Mouse (Mus musculus) midbrain, embryonic 10.5 days (tissue): ENCODE results near the gene Eya4. TPM values are rescaled to one million over a fixed set of nuclear protein-coding genes. Genes with fewer than 3 reads are reported as not detected.
A peak's percentile ranks its signal among the peaks of the same experiment; 100 is the strongest.

Source experiments
- DNase-seq: peaks from one replicate; pipeline ENCODE4 v3.0.0-alpha.2; 2017; ENCODE audit warnings: low spot score
- H3K27ac ChIP-seq: fragments of 300-500 bp; sonication (generic); replicated peaks from 2 replicates; pipeline ENCODE4 v1.5.1; 2016; ENCODE audit warnings: mild to moderate bottlenecking
- H3K27me3 ChIP-seq: fragments of 300-500 bp; sonication (generic); 2 replicates; pipeline ENCODE4 v1.6.1; 2016; ENCODE audit warnings: low read depth, mild to moderate bottlenecking; ENCODE audit not compliant: poor library complexity, severe bottlenecking
- H3K36me3 ChIP-seq: fragments of 300-500 bp; sonication (generic); 2 replicates; pipeline ENCODE4 v1.6.1; 2016; ENCODE audit warnings: mild to moderate bottlenecking, moderate library complexity
- H3K4me1 ChIP-seq: fragments of 300-500 bp; sonication (generic); 2 replicates; pipeline ENCODE4 v1.6.1; 2016
- H3K4me3 ChIP-seq: fragments of 300-500 bp; sonication (generic); 2 replicates; pipeline ENCODE4 v1.5.1; 2016; ENCODE audit warnings: mild to moderate bottlenecking, moderate library complexity
- H3K9me3 ChIP-seq: fragments of 300-500 bp; sonication (generic); replicated peaks from 2 replicates; pipeline ENCODE4 v1.6.1; 2016; ENCODE audit warnings: mild to moderate bottlenecking
- WGBS: fragments of 180-500 bp; shearing (Covaris S2); methylation state at CpG from one replicate; pipeline ENCODE4 v1.1.7; 2016; 5-methylcytosine and 5-hydroxymethylcytosine counted together
- polyA plus RNA-seq: library from polyadenylated mRNA; unstranded; fragments of >200 nt; fragmentation: Nextera tagmentation; extraction: Ambion mirVana; gene quantifications from 2 replicates; pipeline ENCODE4 v1.2.1, GENCODE M21; 2016

The Eya4 gene
- polyA plus RNA-seq, 1 experiment from 2014 or later: 2.3 TPM

GRCm38 (mm10) chr10:23116786-23117410, 233.7 kb downstream of the Eya4 start:
- Histone ChIP-seq H3K4me3 (no peak overlapping the region), H3K36me3 (no peaks in the 10 kb centered on the region), H3K9me3 (no peaks in the 10 kb centered on the region), H3K4me1 (no peaks in the 10 kb centered on the region), H3K27ac (no peak overlapping the region), H3K27me3 (no peaks in the 10 kb centered on the region)
- peak; percentile 67 for DNase-seq
- WGBS: 51% methylated on average over 10 of the region's 10 CpGs

- Histone ChIP-seq H3K36me3 (no peaks in the 10 kb centered on the region), H3K27me3 (no peaks in the 10 kb centered on the region), H3K27ac (no peak overlapping the region), H3K4me1 (no peaks in the 10 kb centered on the region), H3K4me3 (no peak overlapping the region), H3K9me3 (no peaks in the 10 kb centered on the region)
- DNase-seq: no peak
- WGBS: 87% methylated on average over 8 of the region's 8 CpGs
These were observed 234.5 kb downstream of the Eya4 start for GRCm38 (mm10) chr10:23116063-23116462.

GRCm38 (mm10) chr10:23115321-23115720, 235.3 kb downstream of the Eya4 start:
- no peaks in the 10 kb centered on the region for H3K27me3 ChIP-seq
- no peak overlapping the region for H3K4me3 ChIP-seq
- H3K4me1 ChIP-seq: no peaks in the 10 kb centered on the region
- no peaks in the 10 kb centered on the region for H3K9me3 ChIP-seq
- no peaks in the 10 kb centered on the region for H3K36me3 ChIP-seq
- WGBS: 90% methylated on average over 3 of the region's 3 CpGs
- DNase-seq: no peak
- no peak overlapping the region for H3K27ac ChIP-seq

- Histone ChIP-seq H3K4me1 (no peaks in the 10 kb centered on the region), H3K27me3 (no peaks in the 10 kb centered on the region), H3K9me3 (no peaks in the 10 kb centered on the region), H3K27ac (no peak overlapping the region), H3K36me3 (no peaks in the 10 kb centered on the region), H3K4me3 (no peak overlapping the region)
- 78% methylated on average over 4 of the region's 4 CpGs for WGBS
- no peak for DNase-seq
These were observed 242.5 kb downstream of the Eya4 start for GRCm38 (mm10) chr10:23108122-23108521.

GRCm38 (mm10) chr10:23092517-23092916, 258.1 kb downstream of the Eya4 start:
- no peak overlapping the region for H3K27ac ChIP-seq
- no peak overlapping the region for H3K4me3 ChIP-seq
- peaks cover 9% of the 10 kb centered on the region for H3K4me1 ChIP-seq
- DNase-seq: no peak
- H3K9me3 ChIP-seq: no peaks in the 10 kb centered on the region
- no peaks in the 10 kb centered on the region for H3K27me3 ChIP-seq
- H3K36me3 ChIP-seq: no peaks in the 10 kb centered on the region
- 89% methylated on average over 7 of the region's 7 CpGs for WGBS

GRCm38 (mm10) chr10:23091552-23091951, 259.0 kb downstream of the Eya4 start:
- 56% methylated on average over 3 of the region's 3 CpGs for WGBS
- H3K27ac ChIP-seq: no peak overlapping the region
- no peaks in the 10 kb centered on the region for H3K36me3 ChIP-seq
- H3K4me1 ChIP-seq: peaks cover 9% of the 10 kb centered on the region
- no peak for DNase-seq
- no peak overlapping the region for H3K4me3 ChIP-seq
- H3K9me3 ChIP-seq: no peaks in the 10 kb centered on the region
- no peaks in the 10 kb centered on the region for H3K27me3 ChIP-seq

GRCm38 (mm10) chr10:23090323-23090722, 260.3 kb downstream of the Eya4 start:
- no peak for DNase-seq
- Histone ChIP-seq H3K4me1 (peaks cover 9% of the 10 kb centered on the region), H3K27me3 (no peaks in the 10 kb centered on the region), H3K27ac (no peak overlapping the region), H3K36me3 (no peaks in the 10 kb centered on the region), H3K4me3 (no peak overlapping the region), H3K9me3 (no peaks in the 10 kb centered on the region)
- WGBS: 91% methylated on average over 1 of the region's 1 CpGs

- 89% methylated on average over 6 of the region's 6 CpGs for WGBS
- peaks cover 9% of the 10 kb centered on the region for H3K4me1 ChIP-seq
- no peak for DNase-seq
- H3K36me3 ChIP-seq: no peaks in the 10 kb centered on the region
- H3K27ac ChIP-seq: no peak overlapping the region
- H3K27me3 ChIP-seq: no peaks in the 10 kb centered on the region
- H3K4me3 ChIP-seq: no peak overlapping the region
- H3K9me3 ChIP-seq: no peaks in the 10 kb centered on the region
These were observed 261.3 kb downstream of the Eya4 start for GRCm38 (mm10) chr10:23089271-23089670.

GRCm38 (mm10) chr10:23088764-23089163, 261.8 kb downstream of the Eya4 start:
- Histone ChIP-seq H3K9me3 (no peaks in the 10 kb centered on the region), H3K36me3 (no peaks in the 10 kb centered on the region), H3K27me3 (no peaks in the 10 kb centered on the region), H3K4me1 (peaks cover 9% of the 10 kb centered on the region), H3K4me3 (no peak overlapping the region), H3K27ac (no peak overlapping the region)
- no peak for DNase-seq
- WGBS: 64% methylated on average over 3 of the region's 3 CpGs

- H3K4me1 ChIP-seq: no peaks in the 10 kb centered on the region
- H3K27ac ChIP-seq: no peak overlapping the region
- H3K4me3 ChIP-seq: no peak overlapping the region
- WGBS: 79% methylated on average over 21 of the region's 21 CpGs
- no peaks in the 10 kb centered on the region for H3K27me3 ChIP-seq
- no peaks in the 10 kb centered on the region for H3K36me3 ChIP-seq
- H3K9me3 ChIP-seq: no peaks in the 10 kb centered on the region
- peak; percentile 59 for DNase-seq
These were observed 264.0 kb downstream of the Eya4 start for GRCm38 (mm10) chr10:23086352-23087215.

GRCm38 (mm10) chr10:23081548-23081828, 269.1 kb downstream of the Eya4 start:
- no peaks in the 10 kb centered on the region for H3K4me1 ChIP-seq

GRCm38 (mm10) chr10:23080749-23081547, 269.6 kb downstream of the Eya4 start:
- H3K4me3 ChIP-seq: no peak overlapping the region
- H3K36me3 ChIP-seq: no peaks in the 10 kb centered on the region
- no peaks in the 10 kb centered on the region for H3K4me1 ChIP-seq
- H3K27me3 ChIP-seq: no peaks in the 10 kb centered on the region
- peak; percentile 83 for DNase-seq
- WGBS: 41% methylated on average over 24 of the region's 24 CpGs
- no peaks in the 10 kb centered on the region for H3K9me3 ChIP-seq
- H3K27ac ChIP-seq: no peak overlapping the region

More at GRCm38 (mm10) chr10:23081548-23081828, 269.1 kb downstream of the Eya4 start:
- 42% methylated on average over 4 of the region's 4 CpGs for WGBS
- Histone ChIP-seq H3K36me3 (no peaks in the 10 kb centered on the region), H3K27me3 (no peaks in the 10 kb centered on the region), H3K9me3 (no peaks in the 10 kb centered on the region), H3K4me3 (no peak overlapping the region), H3K27ac (no peak overlapping the region)
- no peak for DNase-seq
